Comparison of ENCODE assay signal across 8 mouse cellular contexts in genomic region chr11:94134076-94134838, GRCm38 (mm10).
DNase-seq lines count a peak whose midpoint lies in the region; ATAC-seq and TF ChIP-seq lines count a peak whose summit lies in the region.

No protein-coding gene starts in this region.

- H3K9ac ChIP-seq in heart, embryonic 13.5 days, result peak overlapping the region; percentile 71

- TF ChIP-seq CTCF in thymus, adult 2 months (IDR thresholded peaks at IDR 0.05; ENCODE audit: borderline replicate concordance, control insufficient read depth, extremely low read depth, insufficient read depth, low read length, poor library complexity), result no peak

- peak; percentile 63; the same call in 1 of the 2 replicates for ATAC-seq in heart, embryonic 13.5 days (ENCODE audit: extremely low read depth, insufficient number of reproducible peaks, low FRiP score, low TSS enrichment)

- H3K27me3 ChIP-seq in thymus, adult 2 months (ENCODE audit: control insufficient read depth, insufficient read depth, low read length), result no peaks in the 10 kb centered on the region
- no peaks in the 10 kb centered on the region for H3K27me3 ChIP-seq in heart, embryonic 13.5 days (replicated peaks)

- DNase-seq in thymus, postnatal 25 days, result peak; percentile 10
- DNase-seq in thymus, adult 2 months, result no peak
- peak; percentile 52 to 63 for DNase-seq in cerebellum, postnatal 36 days
- DNase-seq in kidney, postnatal 14 days, result peak; percentile 94
- DNase-seq in lung, postnatal 4 days, result peak; percentile 83 to 91
- DNase-seq in left cerebral cortex, postnatal 14 days (ENCODE audit: low spot score in 2 of 2), result no peak
- DNase-seq in left cerebral cortex, postnatal 25 days (ENCODE audit: low spot score in 2 of 2), result no peak

- H3K27ac ChIP-seq in thymus, adult 2 months (ENCODE audit: control insufficient read depth, insufficient read depth, low read length), result no peak overlapping the region
- peak overlapping the region; percentile 96 for H3K27ac ChIP-seq in heart, embryonic 13.5 days (replicated peaks)

- 85% methylated on average over 18 of the region's 18 CpGs for WGBS in thymus, adult 2 months
- 30% methylated on average over 18 of the region's 18 CpGs for WGBS in heart, embryonic 13.5 days

- H3K4me3 ChIP-seq in thymus, adult 2 months (ENCODE audit: control insufficient read depth, insufficient read depth, low read length), result no peak overlapping the region
- no peak overlapping the region for H3K4me3 ChIP-seq in heart, embryonic 13.5 days

- peak overlapping the region; percentile 46 for H3K4me2 ChIP-seq in heart, embryonic 13.5 days

- H3K4me1 ChIP-seq in thymus, adult 2 months (replicated peaks; ENCODE audit: control insufficient read depth, insufficient read depth, low read length), result 0 out of 2 replicates have a peak, but pooled peaks cover 2% of the 10 kb centered on the region
- H3K4me1 ChIP-seq in heart, embryonic 13.5 days, result peaks cover 74% of the 10 kb centered on the region

- H3K9me3 ChIP-seq in heart, embryonic 13.5 days, result no peaks in the 10 kb centered on the region

- no peaks in the 10 kb centered on the region for H3K36me3 ChIP-seq in thymus, adult 2 months (ENCODE audit: control insufficient read depth, insufficient read depth, low read length)
- no peaks in the 10 kb centered on the region for H3K36me3 ChIP-seq in heart, embryonic 13.5 days

- intact Hi-C loops in left cerebral cortex, postnatal 14 days (cut with DNase I), result no loop called here
- intact Hi-C loops in left cerebral cortex, postnatal 25 days (cut with DNase I), result loop anchor here (10.0 kb wide), 1 partner anchor 351 kb away; the partner anchor contains the start of gene Spata20

- TF ChIP-seq POLR2A in thymus, adult 2 months (IDR thresholded peaks at IDR 0.05; ENCODE audit: control insufficient read depth, extremely low read depth, insufficient read depth, low read length, poor library complexity), result no peak

Comparison
In these comparisons a context has a peak if more than half of its experiments do, and no peak if none do; other contexts are left out.
1. DNase-seq: peak in thymus, postnatal 25 days (single experiment), cerebellum, postnatal 36 days (2 of 2), kidney, postnatal 14 days (single experiment) and lung, postnatal 4 days (2 of 2); none in thymus, adult 2 months (single experiment), left cerebral cortex, postnatal 14 days (0 of 2) and left cerebral cortex, postnatal 25 days (0 of 2).